Comparison of ENCODE assay signal across 17 mouse cellular contexts in the genomic region with DNA sequence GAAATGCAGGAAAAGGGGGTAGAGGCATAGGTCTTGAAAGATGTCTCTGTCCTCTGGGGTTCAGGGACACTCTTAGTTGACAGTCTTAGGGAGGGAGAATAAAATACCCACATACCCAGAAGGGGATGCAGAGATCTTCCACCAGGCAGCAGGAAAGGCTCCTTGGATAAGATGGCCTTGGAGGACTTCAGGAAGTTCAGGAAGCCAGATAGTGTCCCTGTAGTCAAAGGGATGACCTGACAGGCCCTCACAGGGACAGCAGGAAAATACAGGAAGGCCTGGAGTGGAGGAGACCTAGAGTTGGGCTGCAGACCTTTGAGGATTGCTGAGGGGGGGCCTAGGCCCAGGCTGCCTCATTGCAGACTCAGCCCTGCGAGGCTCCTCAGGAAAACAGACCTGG. TPM values are rescaled to one million over a fixed set of nuclear protein-coding genes. Genes with fewer than 3 reads are reported as not detected.
A peak's percentile ranks its signal among the peaks of the same experiment; 100 is the strongest.
DNase-seq lines count a peak whose midpoint lies in the region; ATAC-seq and TF ChIP-seq lines count a peak whose summit lies in the region.
"Had no signal": no experiment of that assay in that cellular context is flagged by ENCODE, and none has a peak within 500 bp of the region (broad histone marks: within the 10 kb centered on the region; RNA-seq: fewer than 3 reads in every experiment).

No protein-coding gene starts in this region.

- no peak for ATAC-seq in heart, embryonic 12.5 days (ENCODE audit: insufficient number of reproducible peaks, low FRiP score)
- ATAC-seq in liver, embryonic 11.5 days (replicated peaks; ENCODE audit: low FRiP score), result 0 out of 2 replicates have a peak, but pooled peaks have one; percentile 21
- 0 out of 2 replicates have a peak, but pooled peaks have one; percentile 24 for ATAC-seq in liver, embryonic 12.5 days
- peak; percentile 29; the same call in 1 of the 2 replicates for ATAC-seq in liver, postnatal 0 days
- ATAC-seq: forebrain, embryonic 15.5 days had no signal

- no peaks in the 10 kb centered on the region for H3K27me3 ChIP-seq in heart, embryonic 12.5 days (replicated peaks)
- no peaks in the 10 kb centered on the region for H3K27me3 ChIP-seq in liver, embryonic 11.5 days (replicated peaks; ENCODE audit: control insufficient read depth, insufficient read depth, low read length)
- no peaks in the 10 kb centered on the region for H3K27me3 ChIP-seq in liver, embryonic 12.5 days (replicated peaks)
- H3K27me3 ChIP-seq in liver, postnatal 0 days (ENCODE audit: insufficient read depth, low read length), result no peaks in the 10 kb centered on the region
- H3K27me3 ChIP-seq in cerebellum, adult 2 months (ENCODE audit: control insufficient read depth, insufficient read depth, low read length), result no peaks in the 10 kb centered on the region
- H3K27me3 ChIP-seq: forebrain, embryonic 15.5 days had no signal

- TF ChIP-seq EP300 in liver, postnatal 0 days (IDR thresholded peaks at IDR 0.05; ENCODE audit: low read depth), result peak; percentile 39; the same call in 1 of the 2 replicates

- H3K36me3 ChIP-seq in heart, embryonic 12.5 days, result no peaks in the 10 kb centered on the region
- no peaks in the 10 kb centered on the region for H3K36me3 ChIP-seq in liver, embryonic 11.5 days (ENCODE audit: control insufficient read depth, insufficient read depth, low read length)
- H3K36me3 ChIP-seq in liver, embryonic 12.5 days, result no peaks in the 10 kb centered on the region
- H3K36me3 ChIP-seq in liver, postnatal 0 days (replicated peaks; ENCODE audit: insufficient read depth, low read length), result no peaks in the 10 kb centered on the region
- H3K36me3 ChIP-seq: embryonic facial prominence, embryonic 10.5 days; forebrain, embryonic 15.5 days; hindbrain, embryonic 10.5 days had no signal

- no peak overlapping the region for H3K4me3 ChIP-seq in heart, embryonic 12.5 days
- H3K4me3 ChIP-seq in liver, embryonic 11.5 days (ENCODE audit: low read depth, low read length), result no peak overlapping the region
- no peak overlapping the region for H3K4me3 ChIP-seq in liver, embryonic 12.5 days
- H3K4me3 ChIP-seq in liver, postnatal 0 days (ENCODE audit: low read depth, low read length), result no peak overlapping the region
- H3K4me3 ChIP-seq in cerebellum, adult 2 months (replicated peaks; ENCODE audit: insufficient read depth, low read depth, low read length), result no peak overlapping the region
- H3K4me3 ChIP-seq: embryonic facial prominence, embryonic 10.5 days; forebrain, embryonic 15.5 days; hindbrain, embryonic 10.5 days had no signal

- peaks cover 41% of the 10 kb centered on the region for H3K4me1 ChIP-seq in heart, embryonic 12.5 days (replicated peaks)
- H3K4me1 ChIP-seq in liver, embryonic 11.5 days (replicated peaks; ENCODE audit: control insufficient read depth, insufficient read depth, low read length), result peaks cover 14% of the 10 kb centered on the region
- H3K4me1 ChIP-seq in liver, embryonic 12.5 days, result peaks cover 16% of the 10 kb centered on the region
- 0 out of 2 replicates have a peak, but pooled peaks cover 3% of the 10 kb centered on the region for H3K4me1 ChIP-seq in liver, postnatal 0 days (ENCODE audit: insufficient read depth)
- H3K4me1 ChIP-seq in cerebellum, adult 2 months (ENCODE audit: control insufficient read depth, insufficient read depth, low read length), result peaks cover 13% of the 10 kb centered on the region

- no peak overlapping the region for H3K9ac ChIP-seq in heart, embryonic 12.5 days
- H3K9ac ChIP-seq in liver, embryonic 11.5 days (ENCODE audit: low read depth, low read length), result no peak overlapping the region
- H3K9ac ChIP-seq in liver, embryonic 12.5 days, result no peak overlapping the region
- no peak overlapping the region for H3K9ac ChIP-seq in liver, postnatal 0 days (replicated peaks)
- H3K9ac ChIP-seq: forebrain, embryonic 15.5 days; hindbrain, embryonic 14.5 days had no signal

- no peaks in the 10 kb centered on the region for H3K9me3 ChIP-seq in heart, embryonic 12.5 days (replicated peaks)
- H3K9me3 ChIP-seq in liver, embryonic 11.5 days (ENCODE audit: control insufficient read depth, low read length), result no peaks in the 10 kb centered on the region
- no peaks in the 10 kb centered on the region for H3K9me3 ChIP-seq in liver, embryonic 12.5 days (replicated peaks)
- H3K9me3 ChIP-seq in liver, postnatal 0 days (ENCODE audit: low read length), result no peaks in the 10 kb centered on the region
- H3K9me3 ChIP-seq: embryonic facial prominence, embryonic 10.5 days; forebrain, embryonic 15.5 days; hindbrain, embryonic 10.5 days had no signal

- TF ChIP-seq CTCF in liver, postnatal 0 days (IDR thresholded peaks at IDR 0.05; ENCODE audit: low read depth), result no peak
- TF ChIP-seq CTCF in cerebellum, adult 2 months (IDR thresholded peaks at IDR 0.05; ENCODE audit: borderline replicate concordance, insufficient read depth, low read depth, low read length), result no peak

- H3K4me2 ChIP-seq in heart, embryonic 12.5 days, result no peak overlapping the region
- no peak overlapping the region for H3K4me2 ChIP-seq in liver, embryonic 11.5 days
- no peak overlapping the region for H3K4me2 ChIP-seq in liver, embryonic 12.5 days
- no peak overlapping the region for H3K4me2 ChIP-seq in liver, postnatal 0 days (ENCODE audit: low read depth, low read length)
- H3K4me2 ChIP-seq: forebrain, embryonic 15.5 days; hindbrain, embryonic 14.5 days had no signal

- DNase-seq in heart, adult 9 months (ENCODE audit: low spot score in 2 of 2), result no peak
- no peak for DNase-seq in liver, embryonic 11.5 days (ENCODE audit: low spot score)
- DNase-seq in liver, postnatal 0 days, result no peak
- DNase-seq in cerebellum, adult 2 months, result no peak
- DNase-seq: adrenal gland, adult 2 months; adrenal gland, postnatal 25 days; cerebellum, adult 18-20 months; cerebellum, postnatal 10 days; gastrocnemius, postnatal 10 days; heart, adult 18-20 months; heart, postnatal 10 days had no signal

- no peak for TF ChIP-seq POLR2A in cerebellum, adult 2 months (IDR thresholded peaks at IDR 0.05; ENCODE audit: borderline replicate concordance, insufficient read depth, low read length)

- 0 out of 2 replicates have a peak overlapping the region, but pooled peaks have one; percentile 31 for H3K27ac ChIP-seq in heart, embryonic 12.5 days (ENCODE audit: poor library complexity, severe bottlenecking)
- H3K27ac ChIP-seq in liver, embryonic 11.5 days (ENCODE audit: low read depth, low read length), result 0 out of 2 replicates have a peak overlapping the region, but pooled peaks have one; percentile 9
- H3K27ac ChIP-seq in liver, embryonic 12.5 days, result no peak overlapping the region
- no peak overlapping the region for H3K27ac ChIP-seq in liver, postnatal 0 days (ENCODE audit: low read depth)
- H3K27ac ChIP-seq in cerebellum, adult 2 months (ENCODE audit: insufficient read depth, low read length), result no peak overlapping the region
- H3K27ac ChIP-seq: embryonic facial prominence, embryonic 10.5 days; forebrain, embryonic 15.5 days; hindbrain, embryonic 10.5 days; hindbrain, embryonic 14.5 days had no signal

- WGBS in heart, embryonic 12.5 days, result 67% methylated on average over 1 of the region's 1 CpGs
- 64% methylated on average over 1 of the region's 1 CpGs for WGBS in liver, embryonic 11.5 days
- 60% methylated on average over 1 of the region's 1 CpGs for WGBS in liver, embryonic 12.5 days (ENCODE audit: insufficient replicate concordance)
- 72% methylated on average over 1 of the region's 1 CpGs for WGBS in liver, postnatal 0 days (ENCODE audit: insufficient replicate concordance)
- WGBS in cerebellum, adult 2 months, result 94% methylated on average over 1 of the region's 1 CpGs

RNA-seq across cellular contexts. Expression of a gene that starts 35.6 kb away (rescaled TPM):
- 31.0 and 32.1 TPM in 2 replicates for polyA plus RNA-seq in heart, embryonic 12.5 days (2016; fragmentation: Nextera tagmentation; extraction: Ambion mirVana)
- polyA plus RNA-seq in liver, embryonic 11.5 days (2014; fragmentation: Nextera tagmentation; extraction: Ambion mirVana), result 42.6 and 47.4 TPM in 2 replicates
- 32.7 and 33.7 TPM in 2 replicates for polyA plus RNA-seq in liver, embryonic 12.5 days (2016; fragmentation: Nextera tagmentation; extraction: Ambion mirVana)
- 14.8 and 15.5 TPM in 2 replicates for polyA plus RNA-seq in liver, postnatal 0 days (2015; fragmentation: Nextera tagmentation; extraction: Ambion mirVana)
- 36.5 and 39.0 TPM in 2 replicates for polyA plus RNA-seq in cerebellum, adult 2 months (2012; rRNA removed)

RNA-seq across cellular contexts. Expression of a gene that starts 50.1 kb away (rescaled TPM):
- polyA plus RNA-seq in heart, embryonic 12.5 days (2016; fragmentation: Nextera tagmentation; extraction: Ambion mirVana), result 1.5 and 2.5 TPM in 2 replicates
- 18.6 and 19.1 TPM in 2 replicates for polyA plus RNA-seq in liver, embryonic 11.5 days (2014; fragmentation: Nextera tagmentation; extraction: Ambion mirVana)
- polyA plus RNA-seq in liver, embryonic 12.5 days (2016; fragmentation: Nextera tagmentation; extraction: Ambion mirVana), result 13.5 and 13.9 TPM in 2 replicates
- polyA plus RNA-seq in liver, postnatal 0 days (2015; fragmentation: Nextera tagmentation; extraction: Ambion mirVana), result 18.7 and 23.1 TPM in 2 replicates
- polyA plus RNA-seq in cerebellum, adult 2 months (2012; rRNA removed), result 2.3 and 2.4 TPM in 2 replicates

Comparison
In these comparisons a context has a peak if more than half of its experiments do, and no peak if none do; other contexts are left out.
1. H3K27ac ChIP-seq: peak in heart, embryonic 12.5 days (single experiment) and liver, embryonic 11.5 days (single experiment); none in liver, embryonic 12.5 days (single experiment), liver, postnatal 0 days (single experiment) and cerebellum, adult 2 months (single experiment).